Mouse (Mus musculus) frontal cortex, postnatal 14 days (tissue): ENCODE data around the gene Nyx.

Source experiments
- DNase-seq, 2 experiments: peaks; one replicate each; pipeline ENCODE4 v3.0.0; 2022; ENCODE audit warnings: low spot score in 2 of 2

Gene Nyx

GRCm38 (mm10) chrX:13492922-13493321, 27.0 kb downstream of the Nyx start:
- no peak for DNase-seq

DNA sequence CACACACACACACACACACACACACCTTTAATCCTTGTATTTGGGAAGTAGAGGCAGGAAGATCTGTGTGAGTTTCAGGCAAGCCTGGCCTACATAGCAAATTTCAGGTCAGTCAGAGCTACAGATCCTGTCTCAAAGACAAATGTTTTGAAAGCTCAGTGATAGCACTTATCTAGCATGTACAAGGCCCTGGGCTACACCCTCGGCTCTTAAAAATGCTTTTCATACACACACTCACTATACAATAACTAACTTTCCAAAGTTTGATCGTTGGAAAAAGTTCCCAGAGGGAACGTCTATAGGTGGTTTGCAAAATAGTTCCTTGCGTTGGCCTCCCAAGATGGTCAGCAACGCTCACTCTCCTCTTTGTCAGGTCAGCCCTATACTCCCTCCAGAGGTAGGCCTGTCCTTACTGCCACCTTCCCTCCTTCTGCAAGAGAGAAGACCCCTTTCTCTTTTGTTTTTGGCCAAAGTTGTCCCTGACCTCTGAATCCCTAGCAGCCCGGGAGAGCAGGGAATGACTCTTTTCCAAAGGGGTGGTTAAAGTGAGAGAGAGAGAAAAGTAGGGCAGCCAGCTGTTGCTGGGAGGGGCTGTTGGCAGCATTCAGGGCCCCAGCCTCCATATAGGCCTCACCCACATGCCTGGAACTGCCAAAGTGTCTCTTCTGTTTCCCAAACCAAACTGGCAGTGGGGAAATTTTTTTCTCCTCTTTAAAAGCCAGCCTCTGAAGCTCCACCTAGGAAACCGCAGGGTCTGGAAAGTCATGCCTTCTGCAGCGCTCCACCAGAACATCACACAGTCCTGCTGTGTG, 29.2 kb downstream of the Nyx start:
- no peak for DNase-seq

DNA sequence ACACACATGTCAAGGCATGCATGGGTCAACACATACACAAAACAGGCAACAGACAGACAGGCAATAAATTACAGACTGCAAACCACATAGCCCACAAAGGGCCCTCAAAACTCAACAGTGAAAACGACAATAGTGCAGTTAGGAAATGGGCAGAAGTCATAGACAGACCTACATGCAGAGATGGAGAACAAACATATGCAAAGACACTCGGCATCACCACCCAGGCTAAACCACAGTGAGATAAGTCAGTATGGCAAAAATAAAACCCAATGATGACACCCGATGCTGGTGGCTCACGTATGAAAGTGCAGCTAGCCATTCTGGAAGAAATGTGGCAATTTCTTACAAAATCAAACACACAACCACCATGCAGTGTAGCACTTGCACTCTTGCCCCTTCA, 34.4 kb downstream of the Nyx start:
- no peak for DNase-seq

DNA sequence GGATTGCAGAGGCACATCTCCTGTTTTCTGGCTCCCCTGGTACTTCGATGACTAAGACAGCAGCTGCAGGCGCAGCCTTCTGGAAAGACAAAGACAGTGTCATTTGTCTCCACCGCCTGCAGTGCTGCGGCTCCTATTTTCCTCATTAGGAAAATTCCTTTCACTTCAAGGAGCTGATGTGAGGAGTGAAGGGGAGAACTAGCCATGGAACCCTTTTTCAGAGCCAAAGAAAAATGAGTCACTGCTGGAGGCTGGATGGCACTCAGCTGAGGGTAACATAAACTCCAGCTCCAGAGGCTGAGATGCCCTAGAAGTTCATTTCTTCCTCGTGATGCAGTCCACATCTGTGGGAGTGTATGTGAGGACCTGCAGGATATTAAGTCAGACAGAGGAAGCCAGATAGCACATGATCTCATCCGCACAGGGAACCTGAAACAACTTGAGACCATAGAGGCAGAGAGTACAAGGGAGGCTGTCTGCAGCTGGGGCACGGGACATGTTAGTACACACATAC, 37.0 kb downstream of the Nyx start:
- DNase-seq: no peak

GRCm38 (mm10) chrX:13504389-13504788, 38.5 kb downstream of the Nyx start:
- DNase-seq: no peak

DNA sequence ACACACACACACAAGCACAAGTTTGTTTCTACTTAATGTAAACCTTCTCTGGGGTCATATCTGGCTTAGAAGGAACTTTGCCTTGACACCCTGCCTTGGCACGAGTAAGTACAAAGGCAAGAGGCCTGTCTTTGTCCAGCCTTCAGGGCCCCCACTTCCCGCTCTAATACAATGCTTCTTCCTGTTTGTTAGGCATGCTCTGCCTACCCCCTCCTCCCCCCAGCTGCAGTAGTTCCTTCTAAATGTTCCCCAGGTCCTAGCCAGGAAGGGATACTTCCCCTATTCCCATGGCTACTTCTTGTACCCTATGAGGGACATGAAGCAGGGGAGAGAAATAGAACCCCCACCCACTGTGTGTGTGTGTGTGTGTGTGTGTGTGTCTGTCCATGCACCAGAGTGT, 40.5 kb downstream of the Nyx start:
- no peak for DNase-seq

GRCm38 (mm10) chrX:13513127-13513526, 47.2 kb downstream of the Nyx start:
- DNase-seq: no peak

DNA sequence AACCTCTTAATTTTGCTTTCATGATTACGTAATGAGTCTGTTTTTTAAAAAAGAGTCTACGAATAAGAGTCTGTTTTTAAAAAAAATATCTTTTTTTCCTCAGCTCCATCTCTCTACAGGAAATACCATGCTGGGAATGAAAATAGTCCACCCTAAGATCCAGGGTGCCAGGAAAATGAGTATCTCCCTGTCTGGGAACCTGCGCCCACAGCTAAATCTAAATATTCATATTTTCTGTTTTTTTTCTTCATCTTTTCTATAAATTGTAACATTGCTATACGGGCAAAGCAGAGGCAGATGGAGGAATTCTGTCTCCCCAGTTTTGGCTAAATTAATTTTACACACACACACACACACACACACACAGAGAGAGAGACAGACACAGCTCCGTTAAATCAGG, 48.0 kb downstream of the Nyx start:
- no peak for DNase-seq

DNA sequence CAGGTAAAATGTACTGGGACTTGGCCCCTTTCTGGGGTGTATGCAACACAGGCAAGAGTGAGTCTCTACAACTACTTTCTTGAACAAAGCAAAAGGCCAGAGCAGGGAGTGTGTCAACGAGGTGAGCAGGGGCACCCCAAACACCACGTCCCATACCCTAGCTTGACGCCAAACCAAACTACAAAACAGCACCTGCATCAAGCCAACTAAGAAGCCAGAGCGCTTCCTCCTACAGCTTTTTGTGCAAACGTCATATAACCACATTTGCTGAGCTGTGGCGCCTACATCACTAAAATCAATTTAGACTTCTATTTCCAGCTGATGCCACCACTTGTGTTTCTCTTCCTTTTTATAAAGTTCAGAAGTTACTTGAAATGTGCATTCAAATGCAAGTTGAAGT, 50.5 kb downstream of the Nyx start:
- DNase-seq: no peak

GRCm38 (mm10) chrX:13518019-13518418, 52.1 kb downstream of the Nyx start:
- no peak for DNase-seq

DNA sequence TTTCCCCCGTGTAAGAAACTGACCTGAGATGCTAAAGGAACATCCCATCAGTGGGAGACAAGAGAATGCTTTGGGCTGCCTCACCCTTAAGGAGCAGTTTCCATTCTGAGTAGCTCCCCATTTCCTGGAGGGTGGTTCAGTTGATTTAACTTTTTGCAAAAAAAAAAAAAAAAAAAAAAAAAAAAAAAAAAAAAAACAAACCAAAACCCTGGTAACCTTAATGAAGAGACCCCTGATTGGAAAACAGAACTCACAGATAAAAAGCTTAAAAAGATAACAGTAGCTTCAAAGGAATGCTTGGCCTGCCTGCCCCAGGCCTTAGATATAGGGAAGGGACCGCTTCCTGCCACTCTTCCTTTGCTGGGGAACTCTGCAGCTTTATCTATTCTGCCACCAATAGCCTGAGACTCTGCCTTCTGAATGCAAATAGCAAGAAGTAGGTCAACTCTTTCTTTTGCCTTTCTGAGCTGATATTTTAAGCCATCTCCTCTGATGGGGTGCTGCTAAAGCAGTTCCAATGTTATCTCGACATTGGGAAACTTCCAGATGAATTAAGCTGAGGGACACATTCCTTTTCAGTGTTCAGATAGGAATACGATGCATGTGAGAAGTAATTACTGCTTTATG, 53.0 kb downstream of the Nyx start:
- no peak for DNase-seq

- DNase-seq: no peak
These were observed 53.5 kb downstream of the Nyx start for GRCm38 (mm10) chrX:13519408-13519783.

DNA sequence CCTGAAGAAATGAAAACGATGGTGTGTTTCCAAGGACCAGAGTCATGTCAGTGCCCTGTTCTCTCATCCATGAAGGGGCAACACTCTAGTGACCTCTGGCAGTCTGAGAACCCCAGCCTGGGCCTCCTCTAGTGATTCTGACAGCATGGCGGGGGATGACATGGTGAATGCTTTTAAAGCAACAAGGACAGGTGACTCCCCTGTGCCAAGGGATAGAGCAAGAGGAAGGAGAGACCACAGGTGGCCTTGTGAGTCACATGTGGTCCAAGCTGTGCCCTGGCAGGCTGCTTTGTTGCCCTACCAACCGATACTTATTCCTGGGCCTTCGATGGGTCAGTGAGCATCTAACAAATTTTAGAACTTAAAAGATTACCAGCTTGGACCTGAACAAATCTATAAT, 54.7 kb downstream of the Nyx start:
- DNase-seq: no peak

DNA sequence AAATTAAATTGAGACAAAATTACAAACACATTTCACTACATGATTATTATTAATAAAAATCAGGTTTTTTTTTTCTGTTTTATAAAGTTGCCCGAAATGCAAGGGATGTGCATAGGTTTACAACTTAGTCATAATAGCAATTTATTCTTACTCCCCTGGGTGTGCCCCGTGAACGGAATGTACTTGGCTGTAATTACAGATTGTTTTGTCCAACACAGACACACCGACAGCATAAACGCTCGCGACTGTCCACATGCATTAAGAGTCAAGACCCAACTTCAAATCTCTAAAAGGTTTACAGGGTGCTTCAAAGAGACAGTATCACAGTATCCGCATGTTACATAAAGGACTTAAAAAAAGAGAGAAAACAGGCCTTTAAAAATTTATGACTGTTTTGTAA, 55.4 kb downstream of the Nyx start:
- DNase-seq: no peak
